Comparison of ENCODE assay signal across 25 mouse cellular contexts in the genomic region with DNA sequence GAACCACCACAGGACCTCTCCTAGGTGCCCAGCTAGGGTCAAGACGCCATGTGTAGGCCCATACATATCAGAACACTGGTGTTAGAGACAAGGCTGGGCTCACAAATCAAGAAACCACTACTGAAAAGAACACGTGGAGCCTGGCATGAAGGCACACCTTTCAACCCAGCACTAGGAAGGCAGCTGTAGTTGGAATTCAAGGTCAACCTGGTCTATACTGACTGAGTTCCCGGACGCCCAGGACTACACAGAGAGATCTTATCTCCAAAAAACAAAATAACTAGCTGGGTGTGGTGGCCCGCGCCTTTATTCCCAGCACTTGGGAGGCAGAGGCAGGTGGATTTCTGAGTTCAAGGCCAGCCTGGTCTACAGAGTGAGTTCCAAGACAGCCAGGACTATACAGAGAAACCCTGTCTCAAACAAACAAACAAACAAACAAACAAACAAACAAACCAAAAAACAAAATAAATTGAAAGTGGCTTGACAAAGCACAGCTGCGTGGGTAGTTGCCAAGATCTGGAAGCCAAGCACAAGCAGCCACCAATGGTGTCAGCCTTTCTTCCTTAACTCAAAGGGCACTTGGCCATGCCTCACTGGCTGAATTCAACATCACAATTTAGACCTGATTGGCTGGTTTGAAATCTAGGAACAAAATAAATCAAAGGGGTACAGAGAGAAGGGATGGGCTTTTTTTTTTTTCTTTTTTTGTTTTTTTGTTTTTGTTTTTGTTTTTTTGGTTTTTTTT. TPM values are rescaled to one million over a fixed set of nuclear protein-coding genes. Genes with fewer than 3 reads are reported as not detected.
DNase-seq lines count a peak whose midpoint lies in the region; ATAC-seq and TF ChIP-seq lines count a peak whose summit lies in the region.
"Had no signal": no experiment of that assay in that cellular context is flagged by ENCODE, and none has a peak within 500 bp of the region (broad histone marks: within the 10 kb centered on the region; RNA-seq: fewer than 3 reads in every experiment).

No protein-coding gene starts in this region.

- no peak for TF ChIP-seq CTCF in stomach, postnatal 0 days (IDR thresholded peaks at IDR 0.05; ENCODE audit: low read depth)

- peak overlapping the region; percentile 42 for H3K27ac ChIP-seq in kidney, embryonic 15.5 days
- peak overlapping the region; percentile 94 for H3K27ac ChIP-seq in ES-E14 (ENCODE audit: insufficient read depth, low read depth, low read length, poor library complexity, severe bottlenecking)
- peak overlapping the region; percentile 93 for H3K27ac ChIP-seq in liver, embryonic 13.5 days
- H3K27ac ChIP-seq in stomach, postnatal 0 days (replicated peaks), result peak overlapping the region; percentile 65
- no peak overlapping the region for H3K27ac ChIP-seq in embryonic facial prominence, embryonic 10.5 days (replicated peaks)
- H3K27ac ChIP-seq: hindbrain, embryonic 12.5 days; left cerebral cortex, adult 2 months; midbrain, embryonic 13.5 days; neural tube, embryonic 13.5 days had no signal

- 83% methylated on average over 7 of the region's 7 CpGs for WGBS in kidney, embryonic 15.5 days
- WGBS in liver, embryonic 13.5 days (ENCODE audit: insufficient replicate concordance), result 68% methylated on average over 7 of the region's 7 CpGs
- 80% methylated on average over 7 of the region's 7 CpGs for WGBS in stomach, postnatal 0 days
- 90% methylated on average over 7 of the region's 7 CpGs for WGBS in embryonic facial prominence, embryonic 10.5 days

- H3K27me3 ChIP-seq in kidney, embryonic 15.5 days, result no peaks in the 10 kb centered on the region
- H3K27me3 ChIP-seq in liver, embryonic 13.5 days, result no peaks in the 10 kb centered on the region
- no peaks in the 10 kb centered on the region for H3K27me3 ChIP-seq in stomach, postnatal 0 days (ENCODE audit: control insufficient read depth, insufficient read depth, low read length)
- H3K27me3 ChIP-seq in embryonic facial prominence, embryonic 10.5 days (replicated peaks; ENCODE audit: low read depth, poor library complexity, severe bottlenecking), result no peaks in the 10 kb centered on the region
- H3K27me3 ChIP-seq: hindbrain, embryonic 12.5 days; midbrain, embryonic 13.5 days; neural tube, embryonic 13.5 days had no signal

- DNase-seq in kidney, adult 11 months, result no peak
- DNase-seq in ES-E14 (ENCODE audit: low read depth, low spot score), result no peak
- no peak for DNase-seq in liver, embryonic 13.5 days
- DNase-seq in stomach, postnatal 0 days (ENCODE audit: low spot score), result no peak
- no peak for DNase-seq in embryonic facial prominence, embryonic 10.5 days (ENCODE audit: low spot score)
- DNase-seq in ovary, adult 18-20 months (ENCODE audit: low spot score), result no peak
- DNase-seq: adrenal gland, postnatal 36 days; B cell, adult 2 months; cerebellum, adult 11-12 months; cerebellum, postnatal 25 days; heart, postnatal 10 days; left cerebral cortex, postnatal 4 days; lung, postnatal 14 days; right cerebral cortex, postnatal 4 days; thymus, postnatal 4 days had no signal

- in situ Hi-C loops in ES-E14 (cut with MboI; ENCODE audit: low sequenced_read_pairs in 2 of 2, unreplicated experiment in 2 of 2), result no loop called here

- no peaks in the 10 kb centered on the region for H3K36me3 ChIP-seq in kidney, embryonic 15.5 days
- no peaks in the 10 kb centered on the region for H3K36me3 ChIP-seq in ES-E14 (ENCODE audit: control insufficient read depth, insufficient read depth, low read length, poor library complexity, severe bottlenecking)
- no peaks in the 10 kb centered on the region for H3K36me3 ChIP-seq in liver, embryonic 13.5 days
- H3K36me3 ChIP-seq in stomach, postnatal 0 days (ENCODE audit: control insufficient read depth, insufficient read depth, low read length), result no peaks in the 10 kb centered on the region
- H3K36me3 ChIP-seq in embryonic facial prominence, embryonic 10.5 days (replicated peaks), result no peaks in the 10 kb centered on the region
- H3K36me3 ChIP-seq: hindbrain, embryonic 12.5 days; midbrain, embryonic 13.5 days; neural tube, embryonic 13.5 days had no signal

- H3K4me3 ChIP-seq in kidney, embryonic 15.5 days (replicated peaks), result no peak overlapping the region
- H3K4me3 ChIP-seq in ES-E14 (ENCODE audit: insufficient read depth in 1 of 2, low read depth in 1 of 2, low read length in 2 of 2, poor library complexity in 1 of 2, severe bottlenecking in 1 of 2), result no peak overlapping the region
- H3K4me3 ChIP-seq in liver, embryonic 13.5 days (replicated peaks), result no peak overlapping the region
- H3K4me3 ChIP-seq in stomach, postnatal 0 days (ENCODE audit: low read depth, low read length), result no peak overlapping the region
- no peak overlapping the region for H3K4me3 ChIP-seq in embryonic facial prominence, embryonic 10.5 days
- H3K4me3 ChIP-seq: hindbrain, embryonic 12.5 days; left cerebral cortex, adult 2 months; midbrain, embryonic 13.5 days; neural tube, embryonic 13.5 days had no signal

- no peak overlapping the region for H3K4me2 ChIP-seq in kidney, embryonic 15.5 days
- peak overlapping the region; percentile 66; the same call in 1 of the 2 replicates for H3K4me2 ChIP-seq in liver, embryonic 13.5 days
- H3K4me2 ChIP-seq in stomach, postnatal 0 days (replicated peaks; ENCODE audit: low read depth), result no peak overlapping the region
- H3K4me2 ChIP-seq: heart, embryonic 11.5 days; hindbrain, embryonic 12.5 days; midbrain, embryonic 13.5 days; neural tube, embryonic 13.5 days had no signal

- peaks cover 35% of the 10 kb centered on the region for H3K4me1 ChIP-seq in kidney, embryonic 15.5 days
- H3K4me1 ChIP-seq in ES-E14 (ENCODE audit: control insufficient read depth in 2 of 2, insufficient read depth in 2 of 2, low read length in 2 of 2, poor library complexity in 1 of 2), result peaks cover 12 to 36% of the 10 kb centered on the region in 2 experiments
- H3K4me1 ChIP-seq in liver, embryonic 13.5 days (replicated peaks), result peaks cover 58% of the 10 kb centered on the region
- peaks cover 17% of the 10 kb centered on the region; the same call in 1 of the 2 replicates for H3K4me1 ChIP-seq in stomach, postnatal 0 days (replicated peaks; ENCODE audit: control insufficient read depth, insufficient read depth)
- peaks cover 23% of the 10 kb centered on the region for H3K4me1 ChIP-seq in embryonic facial prominence, embryonic 10.5 days
- H3K4me1 ChIP-seq: midbrain, embryonic 13.5 days had no signal

- H3K9me3 ChIP-seq in kidney, embryonic 15.5 days (replicated peaks), result no peaks in the 10 kb centered on the region
- H3K9me3 ChIP-seq in ES-E14 (ENCODE audit: control insufficient read depth, insufficient read depth, low read depth, low read length), result no peaks in the 10 kb centered on the region
- no peaks in the 10 kb centered on the region for H3K9me3 ChIP-seq in liver, embryonic 13.5 days (replicated peaks)
- no peaks in the 10 kb centered on the region for H3K9me3 ChIP-seq in stomach, postnatal 0 days (ENCODE audit: control insufficient read depth, low read length)
- H3K9me3 ChIP-seq in embryonic facial prominence, embryonic 10.5 days, result no peaks in the 10 kb centered on the region
- H3K9me3 ChIP-seq: hindbrain, embryonic 12.5 days; neural tube, embryonic 13.5 days had no signal

- no peak overlapping the region for H3K9ac ChIP-seq in kidney, embryonic 15.5 days
- H3K9ac ChIP-seq in ES-E14 (ENCODE audit: insufficient read depth, low read depth, low read length, poor library complexity, severe bottlenecking), result peak overlapping the region; percentile 54; the same call in 1 of the 2 replicates
- H3K9ac ChIP-seq in liver, embryonic 13.5 days, result peak overlapping the region; percentile 18; the same call in 1 of the 2 replicates
- H3K9ac ChIP-seq in stomach, postnatal 0 days (ENCODE audit: low read length), result no peak overlapping the region
- H3K9ac ChIP-seq: hindbrain, embryonic 12.5 days; midbrain, embryonic 13.5 days; neural tube, embryonic 13.5 days had no signal

- no peak for TF ChIP-seq EP300 in stomach, postnatal 0 days (optimal IDR thresholded peaks at IDR 0.05)

- no peak for ATAC-seq in kidney, embryonic 15.5 days (replicated peaks; ENCODE audit: low FRiP score)
- no peak for ATAC-seq in liver, embryonic 13.5 days (ENCODE audit: low read depth)
- ATAC-seq in stomach, postnatal 0 days (ENCODE audit: low FRiP score, low TSS enrichment), result no peak
- ATAC-seq: midbrain, embryonic 13.5 days had no signal

TF ChIP-seq in ES-E14, 5 proteins besides CTCF, POLR2A, EP300 and RAD21:
- TF ChIP-seq ZNF384 (IDR thresholded peaks at IDR 0.05; ENCODE audit: low read depth, low read length), result peak; percentile 55; the same call in 1 of the 2 replicates
- TF ChIP-seq CHD2 (IDR thresholded peaks at IDR 0.05; ENCODE audit: low read depth, low read length), result no peak

RNA-seq across cellular contexts. Expression of a gene that starts 12.1 kb away (rescaled TPM):
- 40.6 and 46.7 TPM in 2 replicates for polyA plus RNA-seq in kidney, embryonic 15.5 days (2015; fragmentation: Nextera tagmentation; extraction: Ambion mirVana)
- 291 and 497 TPM in 2 replicates for total RNA-seq in ES-E14 (2012; rRNA removed)
- 1.5 and 1.9 TPM in 2 replicates for polyA plus RNA-seq in liver, embryonic 13.5 days (2015; fragmentation: Nextera tagmentation; extraction: Ambion mirVana)
- polyA plus RNA-seq in stomach, postnatal 0 days (2015; fragmentation: Nextera tagmentation; extraction: Ambion mirVana), result 29.7 and 34.9 TPM in 2 replicates
- polyA plus RNA-seq in embryonic facial prominence, embryonic 10.5 days (2016; fragmentation: Nextera tagmentation; extraction: Ambion mirVana), result 19.6 and 25.3 TPM in 2 replicates

RNA-seq across cellular contexts. Expression of a gene that starts 19.4 kb away (rescaled TPM):
- 637 and 713 TPM in 2 replicates for polyA plus RNA-seq in kidney, embryonic 15.5 days (2015; fragmentation: Nextera tagmentation; extraction: Ambion mirVana)
- total RNA-seq in ES-E14 (2012; rRNA removed), result 4,130 and 4,285 TPM in 2 replicates
- 525 and 552 TPM in 2 replicates for polyA plus RNA-seq in liver, embryonic 13.5 days (2015; fragmentation: Nextera tagmentation; extraction: Ambion mirVana)
- polyA plus RNA-seq in stomach, postnatal 0 days (2015; fragmentation: Nextera tagmentation; extraction: Ambion mirVana), result 604 and 680 TPM in 2 replicates
- polyA plus RNA-seq in embryonic facial prominence, embryonic 10.5 days (2016; fragmentation: Nextera tagmentation; extraction: Ambion mirVana), result 569 and 585 TPM in 2 replicates

RNA-seq across cellular contexts. Expression of a gene that starts 35.5 kb away (rescaled TPM):
- 11.8 and 12.3 TPM in 2 replicates for polyA plus RNA-seq in kidney, embryonic 15.5 days (2015; fragmentation: Nextera tagmentation; extraction: Ambion mirVana)
- 13.4 and 15.5 TPM in 2 replicates for total RNA-seq in ES-E14 (2012; rRNA removed)
- polyA plus RNA-seq in liver, embryonic 13.5 days (2015; fragmentation: Nextera tagmentation; extraction: Ambion mirVana), result 4.2 and 4.4 TPM in 2 replicates
- polyA plus RNA-seq in stomach, postnatal 0 days (2015; fragmentation: Nextera tagmentation; extraction: Ambion mirVana), result 7.5 and 8.5 TPM in 2 replicates
- polyA plus RNA-seq in embryonic facial prominence, embryonic 10.5 days (2016; fragmentation: Nextera tagmentation; extraction: Ambion mirVana), result 12.7 and 13.2 TPM in 2 replicates

RNA-seq across cellular contexts. Expression of a gene that starts 51.9 kb away (rescaled TPM):
- 0.84 and 0.87 TPM in 2 replicates for polyA plus RNA-seq in kidney, embryonic 15.5 days (2015; fragmentation: Nextera tagmentation; extraction: Ambion mirVana)
- total RNA-seq in ES-E14 (2012; rRNA removed), result 0.54 and 1.4 TPM in 2 replicates
- not detected in 2 replicates for polyA plus RNA-seq in liver, embryonic 13.5 days (2015; fragmentation: Nextera tagmentation; extraction: Ambion mirVana)
- polyA plus RNA-seq in stomach, postnatal 0 days (2015; fragmentation: Nextera tagmentation; extraction: Ambion mirVana), result 1.2 and 1.8 TPM in 2 replicates
- polyA plus RNA-seq in embryonic facial prominence, embryonic 10.5 days (2016; fragmentation: Nextera tagmentation; extraction: Ambion mirVana), result 0.92 and 1.7 TPM in 2 replicates
- total RNA-seq: adrenal gland, postnatal 36 days; gastrocnemius, adult 18-20 months; gastrocnemius, postnatal 4 days; heart, postnatal 10 days; left cerebral cortex, adult 2 months; left cerebral cortex, postnatal 4 days; liver, adult 2 months; megakaryocyte, adult 5-6 weeks had no signal
- polyA plus RNA-seq: liver, adult 2 months; midbrain, embryonic 13.5 days; neural tube, embryonic 13.5 days had no signal

Comparison
In these comparisons a context has a peak if more than half of its experiments do, and no peak if none do; other contexts are left out.
1. H3K9ac ChIP-seq: peak in ES-E14 (single experiment) and liver, embryonic 13.5 days (single experiment); none in kidney, embryonic 15.5 days (single experiment) and stomach, postnatal 0 days (single experiment).